Mouse (Mus musculus) E14TG2a.4 (cell line): ENCODE data around the gene Fbxo9.

Experiments
- CTCF ChIP-seq: conservative IDR thresholded peaks from 2 replicates; pipeline ENCODE4 v1.5.1; 2014; ENCODE audit warnings: low read length
- POU5F1 ChIP-seq: IDR thresholded peaks from 2 replicates; pipeline ENCODE4 v1.6.1; 2014; ENCODE audit warnings: low read length, borderline replicate concordance

GRCm38 (mm10) chr9:78088521-78088920 lies 20.3 kb downstream of the Fbxo9 start:
- TF ChIP-seq CTCF (no peak), POU5F1 (no peak)
